Mouse (Mus musculus) midbrain, postnatal 0 days (tissue): ENCODE data around the gene Zfand6. TPM values are rescaled to one million over a fixed set of nuclear protein-coding genes. Genes with fewer than 3 reads are reported as not detected.

Experiments used
- ATAC-seq: fragments of 200-750 bp; cut with Nextera tagmentation; 2 replicates; pipeline ENCODE4 v1.8.0; 2017; ENCODE audit warnings: moderate number of reproducible peaks, mild to moderate bottlenecking, moderate TSS enrichment, moderate library complexity; ENCODE audit not compliant: low FRiP score
- DNase-seq: peaks from one replicate; pipeline ENCODE4 v3.0.0-alpha.2; 2015; ENCODE audit warnings: low spot score
- H3K27ac ChIP-seq: fragments of 300-500 bp; sonication (generic); 2 replicates; pipeline ENCODE4 v1.5.1; 2014; ENCODE audit warnings: low read depth, mild to moderate bottlenecking, low read length, mixed read lengths
- H3K27me3 ChIP-seq: fragments of 300-500 bp; sonication (generic); 2 replicates; pipeline ENCODE4 v1.6.1; 2014; ENCODE audit warnings: low read length, control low read depth, mixed read lengths; ENCODE audit not compliant: insufficient read depth
- H3K36me3 ChIP-seq: fragments of 300-500 bp; sonication (generic); 2 replicates; pipeline ENCODE4 v1.6.1; 2014; ENCODE audit warnings: low read length, control low read depth, mixed read lengths; ENCODE audit not compliant: insufficient read depth
- H3K4me1 ChIP-seq: fragments of 300-500 bp; sonication (generic); 2 replicates; pipeline ENCODE4 v1.6.1; 2014; ENCODE audit warnings: mild to moderate bottlenecking, control low read depth, antibody characterized with exemption, low read length, mixed read lengths; ENCODE audit not compliant: insufficient read depth
- H3K4me2 ChIP-seq: fragments of 300-500 bp; sonication (generic); 2 replicates; pipeline ENCODE4 v1.6.1; 2014; ENCODE audit warnings: low read depth, mild to moderate bottlenecking, low read length, mixed read lengths; ENCODE audit not compliant: poor library complexity, severe bottlenecking
- H3K4me3 ChIP-seq: fragments of 300-500 bp; sonication (generic); 2 replicates; pipeline ENCODE4 v1.5.1; 2014; ENCODE audit warnings: low read depth, mild to moderate bottlenecking, low read length, moderate library complexity
- H3K9ac ChIP-seq: fragments of 300-500 bp; sonication (generic); replicated peaks from 2 replicates; pipeline ENCODE4 v1.6.1; 2014; ENCODE audit warnings: mild to moderate bottlenecking, low read length, moderate library complexity, mixed read lengths; ENCODE audit not compliant: poor library complexity, severe bottlenecking
- H3K9me3 ChIP-seq: fragments of 300-500 bp; sonication (generic); 2 replicates; pipeline ENCODE4 v1.6.1; 2016; ENCODE audit warnings: low read length, control low read depth
- CTCF ChIP-seq: IDR thresholded peaks from 2 replicates; pipeline ENCODE4 v1.5.1; 2016; ENCODE audit warnings: antibody characterized with exemption, mild to moderate bottlenecking
- WGBS: fragments of 180-500 bp; shearing (Covaris S2); extraction: QIAGEN DNeasy Blood & Tissue Kit; methylation state at CpG from one replicate; pipeline ENCODE4 v1.1.7; 2014; 5-methylcytosine and 5-hydroxymethylcytosine counted together
- polyA plus RNA-seq: library from polyadenylated mRNA; unstranded; fragments of >200 nt; fragmentation: Nextera tagmentation; extraction: Ambion mirVana; gene quantifications from 2 replicates; pipeline ENCODE4 v1.2.1, GENCODE M21; 2015
- total RNA-seq: library from RNA; depleted of rRNA; stranded (reverse); fragments of >200 nt; gene quantifications from 2 replicates; pipeline ENCODE4 v1.2.3, GENCODE M21; 2014; rRNA removed

Zfand6 gene
- total and polyA plus RNA-seq, 2 experiments from 2014 or later, result 82.5 to 112 TPM

- Histone ChIP-seq H3K9me3 (no peaks in the 10 kb centered on the region), H3K4me1 (no peaks in the 10 kb centered on the region), H3K27ac (no peak overlapping the region), H3K9ac (no peak overlapping the region), H3K4me3 (no peak overlapping the region), H3K27me3 (no peaks in the 10 kb centered on the region), H3K4me2 (no peak overlapping the region), H3K36me3 (no peaks in the 10 kb centered on the region)
- DNase-seq (no peak), ATAC-seq (no peak)
- no peak for TF ChIP-seq CTCF
- 93% methylated on average over 4 of the region's 4 CpGs for WGBS
These were observed 104.7 kb downstream of the Zfand6 start for GRCm38 (mm10) chr7:84585086-84585485.

GRCm38 (mm10) chr7:84579769-84580168 lies 110.0 kb downstream of the Zfand6 start:
- Histone ChIP-seq H3K36me3 (no peaks in the 10 kb centered on the region), H3K4me2 (no peak overlapping the region), H3K9me3 (no peaks in the 10 kb centered on the region), H3K27ac (no peak overlapping the region), H3K27me3 (no peaks in the 10 kb centered on the region), H3K4me1 (no peaks in the 10 kb centered on the region), H3K4me3 (no peak overlapping the region), H3K9ac (no peak overlapping the region)
- no peak for DNase-seq
- TF ChIP-seq CTCF, result no peak
- ATAC-seq, result no peak
- WGBS, result 92% methylated on average over 1 of the region's 1 CpGs

GRCm38 (mm10) chr7:84578841-84579240 lies 110.9 kb downstream of the Zfand6 start:
- Histone ChIP-seq H3K4me3 (no peak overlapping the region), H3K27me3 (no peaks in the 10 kb centered on the region), H3K4me2 (no peak overlapping the region), H3K27ac (no peak overlapping the region), H3K4me1 (no peaks in the 10 kb centered on the region), H3K9me3 (no peaks in the 10 kb centered on the region), H3K9ac (no peak overlapping the region), H3K36me3 (no peaks in the 10 kb centered on the region)
- DNase-seq (no peak), ATAC-seq (no peak)
- 100% methylated on average over 1 of the region's 1 CpGs for WGBS
- TF ChIP-seq CTCF, result no peak

- DNase-seq (no peak), ATAC-seq (no peak)
- Histone ChIP-seq H3K4me3 (no peak overlapping the region), H3K27ac (no peak overlapping the region), H3K4me2 (no peak overlapping the region), H3K27me3 (no peaks in the 10 kb centered on the region), H3K4me1 (no peaks in the 10 kb centered on the region), H3K36me3 (no peaks in the 10 kb centered on the region), H3K9ac (no peak overlapping the region), H3K9me3 (no peaks in the 10 kb centered on the region)
- WGBS, result 81% methylated on average over 2 of the region's 2 CpGs
- TF ChIP-seq CTCF, result no peak
These were observed 112.7 kb downstream of the Zfand6 start for GRCm38 (mm10) chr7:84577034-84577433.

- no peak for ATAC-seq
- H3K9me3 ChIP-seq, result no peaks in the 10 kb centered on the region
- H3K27me3 ChIP-seq, result no peaks in the 10 kb centered on the region
- no peak overlapping the region for H3K4me2 ChIP-seq
- no peak overlapping the region for H3K4me3 ChIP-seq
- H3K9ac ChIP-seq, result no peak overlapping the region
- TF ChIP-seq CTCF, result no peak
- no peaks in the 10 kb centered on the region for H3K36me3 ChIP-seq
- H3K27ac ChIP-seq, result no peak overlapping the region
- H3K4me1 ChIP-seq, result no peaks in the 10 kb centered on the region
- peak; percentile 14 for DNase-seq
- 68% methylated on average over 6 of the region's 6 CpGs for WGBS
These were observed 123.6 kb downstream of the Zfand6 start for GRCm38 (mm10) chr7:84566200-84566599.

- no peak for DNase-seq
- no peaks in the 10 kb centered on the region for H3K36me3 ChIP-seq
- 83% methylated on average over 3 of the region's 3 CpGs for WGBS
These were observed 125.5 kb downstream of the Zfand6 start for GRCm38 (mm10) chr7:84564236-84564635.

More at GRCm38 (mm10) chr7:84564236-84564635, 125.5 kb downstream of the Zfand6 start:
- Histone ChIP-seq H3K27ac (no peak overlapping the region), H3K9ac (no peak overlapping the region), H3K4me1 (no peaks in the 10 kb centered on the region), H3K4me2 (no peak overlapping the region), H3K27me3 (no peaks in the 10 kb centered on the region), H3K4me3 (no peak overlapping the region), H3K9me3 (no peaks in the 10 kb centered on the region)
- no peak for TF ChIP-seq CTCF
- ATAC-seq, result no peak

Other genes with a start within 250 kb of the Zfand6 start
- gene Gm2115, start 161.0 kb downstream of the Zfand6 start, total RNA-seq, result 1.9 and 2.6 TPM in 2 replicates
- gene Gm2115, start 161.0 kb downstream of the Zfand6 start, polyA plus RNA-seq, result 1.1 TPM in 2 replicates
- 17.1 and 18.0 TPM in 2 replicates for gene Fah, start 83.2 kb downstream of the Zfand6 start, total RNA-seq
- gene Fah, start 83.2 kb downstream of the Zfand6 start, polyA plus RNA-seq, result 13.5 and 15.8 TPM in 2 replicates
- gene Olfr291, start 163.6 kb upstream of the Zfand6 start, total RNA-seq, result not detected in 2 replicates
- gene Olfr291, start 163.6 kb upstream of the Zfand6 start, polyA plus RNA-seq, result not detected in 2 replicates